Mouse (Mus musculus) ES-E14 (cell line): ENCODE results near the gene Dkkl1.

Source experiments
- CHD2 ChIP-seq: IDR thresholded peaks from 2 replicates; pipeline ENCODE4 v1.6.1; 2014; ENCODE audit warnings: mild to moderate bottlenecking, low read depth, low read length, inconsistent platforms
- ZC3H11A ChIP-seq: IDR thresholded peaks from 2 replicates; pipeline ENCODE4 v1.6.1; 2012; ENCODE audit warnings: low read depth, mild to moderate bottlenecking, inconsistent platforms, low read length, borderline replicate concordance

DNA sequence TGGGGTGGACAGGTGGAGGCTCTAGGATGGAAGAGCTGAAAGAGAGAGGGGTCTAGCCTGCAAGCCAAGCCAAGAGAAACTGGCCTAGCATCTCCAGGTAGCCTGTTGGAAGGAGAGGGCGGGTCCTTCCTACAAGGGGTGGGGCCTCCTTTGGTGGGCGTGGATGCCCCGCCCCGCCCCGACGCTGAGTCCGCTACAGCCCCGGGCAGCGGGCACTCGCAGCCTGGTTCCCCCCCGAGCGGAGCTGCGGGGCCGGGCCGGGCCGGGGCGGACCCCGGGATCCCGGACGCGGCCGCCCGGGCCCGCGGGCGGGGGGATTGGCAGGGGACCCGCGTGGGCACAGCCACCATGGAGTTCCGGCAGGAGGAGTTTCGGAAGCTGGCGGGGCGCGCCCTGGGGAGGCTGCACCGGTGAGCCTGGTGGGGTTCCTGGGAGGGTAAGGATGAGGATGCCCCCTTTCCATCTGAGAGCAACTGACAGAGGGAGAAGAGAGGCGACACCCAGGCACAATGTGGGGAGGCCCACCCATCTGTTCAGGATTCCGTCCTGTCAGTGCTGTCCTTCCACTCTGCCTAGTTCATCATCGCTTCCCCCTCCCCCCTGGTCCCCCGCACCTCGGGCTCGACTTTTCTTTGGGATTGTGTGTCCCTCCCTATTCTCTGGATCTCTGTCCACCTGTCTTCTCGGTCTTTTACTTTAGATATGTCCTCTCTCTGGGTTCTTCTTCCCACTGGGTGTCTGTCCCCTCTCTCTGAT, 48.0 kb downstream of the Dkkl1 start, which contains the start of gene Slc17a7:
- no peak for TF ChIP-seq ZC3H11A
- TF ChIP-seq CHD2, result no peak
